Mouse (Mus musculus) liver, embryonic 18 days (tissue): ENCODE measurements around the gene Npdc1. TPM values are rescaled to one million over a fixed set of nuclear protein-coding genes. Genes with fewer than 3 reads are reported as not detected.

ENCODE experiments used
- polyA plus RNA-seq: library from polyadenylated mRNA; depleted of rRNA; stranded (reverse); fragments of >200 nt; gene quantifications from 2 replicates; pipeline ENCODE4 v1.2.3, GENCODE M21; 2012; rRNA removed

The Npdc1 gene
- 6.9 and 7.6 TPM in 2 replicates for polyA plus RNA-seq

DNA sequence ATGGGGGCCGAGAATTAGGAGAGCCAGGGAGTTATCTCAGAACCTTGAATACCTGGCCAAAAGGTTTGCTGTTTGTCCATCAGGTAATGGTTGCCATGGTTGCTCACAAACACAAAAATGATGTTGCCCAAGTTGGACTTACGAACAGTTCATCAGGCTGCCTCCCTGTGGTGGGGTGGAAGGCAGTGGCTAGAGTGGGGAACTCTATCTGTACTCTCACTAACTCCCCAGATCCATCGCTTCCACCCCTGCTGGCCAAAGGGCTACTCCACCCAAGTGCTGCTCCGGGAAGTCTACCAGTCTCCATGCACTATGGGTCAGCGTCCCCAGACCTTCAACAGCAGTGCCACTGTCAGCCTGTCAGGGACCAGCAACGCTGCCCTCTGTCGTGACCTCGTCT is at the start of gene Npdc1:
TSS of gene Npdc1 (plus strand) at position 301 of the 400 bp plus-strand sequence.

DNA sequence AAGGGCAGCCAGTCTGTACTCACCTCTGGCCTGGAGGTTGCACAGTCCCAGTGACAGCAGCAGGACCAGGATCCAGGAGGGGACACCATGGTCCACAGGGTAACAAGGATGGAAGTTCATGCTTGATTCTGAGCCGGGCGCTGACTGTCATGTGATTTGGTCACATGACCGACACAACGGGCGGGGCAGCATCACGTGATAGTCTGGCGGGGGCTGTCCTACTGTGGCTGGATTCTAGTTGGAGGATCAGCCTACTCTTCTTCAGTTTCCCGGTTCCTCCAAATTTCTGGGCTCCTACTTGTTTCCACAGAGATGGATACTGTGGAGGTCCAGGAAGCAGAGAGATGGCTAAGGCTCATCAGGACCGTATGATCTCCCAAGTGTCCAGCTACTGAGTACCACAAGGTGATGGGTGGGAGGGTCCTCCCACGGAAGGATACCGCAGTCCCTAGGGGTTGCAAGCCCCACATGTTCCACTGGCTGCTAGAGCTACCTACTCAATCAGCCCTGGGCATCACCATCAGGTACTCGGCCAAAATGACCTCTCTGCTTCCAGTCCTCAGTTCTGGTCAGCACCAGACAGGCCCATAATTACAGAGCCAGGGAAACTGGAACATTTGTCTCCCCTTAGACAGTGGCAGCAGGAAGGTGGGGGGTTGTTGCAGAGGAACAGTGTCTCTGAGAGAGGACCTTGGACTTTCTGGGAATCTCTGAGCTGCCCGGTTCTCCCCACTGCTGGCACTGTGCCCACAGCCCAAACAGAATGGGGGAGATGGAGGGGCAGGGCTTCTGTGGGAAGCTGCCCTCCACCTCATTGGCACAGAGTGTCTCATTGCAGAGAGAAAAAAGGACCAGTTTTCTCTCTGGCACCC is 42.7 kb upstream of the Npdc1 start, which contains the start of gene Dpp7:
TSS of gene Dpp7 (minus strand) at position 152 of the 872 bp plus-strand sequence.

DNA sequence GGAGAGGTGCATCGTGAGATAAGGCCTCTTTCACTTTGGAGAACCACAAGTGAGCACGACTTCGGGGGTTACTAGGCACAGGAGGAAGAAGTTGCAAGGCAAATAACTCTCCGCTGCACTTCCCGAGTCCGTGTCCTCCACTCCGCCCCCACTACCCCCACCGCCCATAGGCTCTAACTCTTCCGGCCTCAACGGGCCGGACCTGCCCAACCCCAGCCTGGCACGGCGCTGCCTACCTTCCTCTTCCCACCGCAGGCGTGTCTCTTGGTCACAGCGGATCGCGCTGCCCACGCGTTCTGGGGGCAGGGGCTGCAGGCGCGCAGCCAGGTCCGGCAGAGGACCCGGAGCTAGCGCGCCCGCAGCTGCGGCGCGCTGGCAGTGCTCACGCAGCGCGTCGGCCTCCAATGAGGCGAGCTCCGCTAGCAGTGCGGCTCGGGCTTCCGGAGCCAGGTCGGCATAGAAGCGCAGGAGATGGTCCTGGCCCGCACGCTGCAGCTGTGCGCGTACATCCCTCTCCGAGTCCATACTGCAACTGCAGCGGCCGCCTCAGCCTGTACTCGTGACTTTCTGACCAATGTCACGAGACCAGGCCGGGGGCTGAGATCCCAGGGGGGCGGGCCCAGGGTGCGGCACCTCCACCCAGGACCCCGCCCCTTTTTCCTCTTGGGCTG is 33.9 kb upstream of the Npdc1 start, which contains the start of gene Uap1l1:
TSS of gene Uap1l1 (minus strand) at position 592 of the 671 bp plus-strand sequence.

GRCm38 (mm10) chr2:25371764-25372643 is 27.1 kb upstream of the Npdc1 start, which contains the start of gene Sapcd2:
Gene Sapcd2, plus strand, starts transcription at chr2:25372321.

DNA sequence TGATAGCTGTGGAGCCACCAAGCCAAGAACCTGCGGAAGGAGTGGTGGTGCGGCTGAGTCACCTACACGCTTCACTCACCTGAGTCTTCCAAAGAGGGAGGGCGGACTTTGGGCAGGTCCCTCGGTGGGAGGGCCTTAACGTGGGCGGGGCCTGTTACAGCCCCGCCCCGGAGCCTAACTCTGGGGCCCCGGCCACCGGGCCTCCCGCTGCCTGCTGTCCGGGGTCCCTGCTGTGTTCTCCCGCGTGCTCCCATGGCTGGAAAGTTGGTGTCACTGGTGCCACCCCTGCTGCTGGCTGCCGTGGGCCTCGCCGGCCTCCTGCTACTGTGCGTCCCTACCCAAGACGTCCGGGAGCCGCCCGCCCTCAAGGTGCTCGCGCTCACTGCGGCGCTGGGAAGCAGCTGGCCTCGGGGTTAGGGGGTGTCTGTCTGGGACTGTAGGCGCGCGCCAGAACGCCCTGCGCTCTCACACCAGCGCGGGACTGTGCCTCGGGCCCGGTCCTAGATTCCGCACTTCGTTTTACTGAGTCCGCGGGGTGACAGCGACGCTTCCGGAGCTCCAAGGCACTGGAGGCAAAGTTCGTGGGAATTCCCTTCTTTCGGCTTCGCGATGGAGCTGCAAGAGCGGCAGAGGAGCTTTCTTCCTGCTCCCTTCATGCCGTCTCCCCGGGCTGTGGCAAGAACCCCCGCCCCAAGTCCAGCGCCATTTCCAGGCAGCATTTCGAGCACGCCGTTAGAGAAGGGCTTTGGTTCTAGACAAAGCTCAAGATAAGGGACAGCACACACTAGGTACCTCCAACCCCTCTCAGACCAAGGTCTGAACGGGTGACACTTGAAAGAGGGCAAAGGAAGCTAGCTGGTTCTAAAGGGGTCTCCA is 3.2 kb upstream of the Npdc1 start, which contains the start of gene Entpd2:
TSS of gene Entpd2 (plus strand) at position 154 of the 876 bp plus-strand sequence.

DNA sequence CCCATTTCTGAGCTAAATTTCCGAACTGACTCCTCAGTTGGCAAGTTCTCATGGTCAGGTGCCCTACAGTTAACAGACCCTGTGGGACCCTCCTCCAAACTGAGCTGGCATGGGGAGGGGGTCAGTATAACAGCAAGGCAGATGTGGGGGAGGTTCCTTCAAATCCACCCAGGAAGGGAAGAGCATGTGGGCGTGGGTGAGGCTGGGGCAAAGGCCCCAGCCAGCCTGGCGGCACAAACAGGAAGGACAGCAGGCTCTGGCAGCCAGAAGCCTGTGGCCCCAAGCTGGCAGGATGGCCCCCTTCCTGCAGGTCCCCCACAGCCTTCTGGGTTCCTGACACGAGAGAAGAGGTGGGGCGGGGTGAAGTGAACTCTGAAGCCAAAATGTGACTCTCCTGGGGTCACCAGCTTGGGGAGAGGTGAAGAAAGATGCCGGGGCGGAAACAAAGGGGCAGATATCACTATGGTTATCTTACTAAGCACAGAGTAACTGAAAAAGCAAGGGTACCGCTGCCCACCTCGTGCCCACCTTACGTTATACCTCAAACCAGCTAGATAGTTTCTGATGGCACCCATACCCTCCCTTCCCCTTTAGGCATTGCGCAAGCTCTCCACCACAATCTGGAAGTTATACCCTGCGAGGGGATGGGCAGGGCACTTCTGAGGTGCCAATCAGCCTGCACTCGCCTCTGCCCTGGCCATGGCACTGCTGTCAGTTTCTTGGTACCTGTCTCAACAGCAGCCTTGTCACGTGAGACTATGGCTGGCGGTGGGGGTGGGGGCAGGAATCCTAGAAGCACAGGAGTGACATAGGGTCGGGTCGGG is 23.6 kb downstream of the Npdc1 start, which contains the start of gene Fut7:
TSS of gene Fut7 (plus strand) at position 681 of the 824 bp plus-strand sequence.

DNA sequence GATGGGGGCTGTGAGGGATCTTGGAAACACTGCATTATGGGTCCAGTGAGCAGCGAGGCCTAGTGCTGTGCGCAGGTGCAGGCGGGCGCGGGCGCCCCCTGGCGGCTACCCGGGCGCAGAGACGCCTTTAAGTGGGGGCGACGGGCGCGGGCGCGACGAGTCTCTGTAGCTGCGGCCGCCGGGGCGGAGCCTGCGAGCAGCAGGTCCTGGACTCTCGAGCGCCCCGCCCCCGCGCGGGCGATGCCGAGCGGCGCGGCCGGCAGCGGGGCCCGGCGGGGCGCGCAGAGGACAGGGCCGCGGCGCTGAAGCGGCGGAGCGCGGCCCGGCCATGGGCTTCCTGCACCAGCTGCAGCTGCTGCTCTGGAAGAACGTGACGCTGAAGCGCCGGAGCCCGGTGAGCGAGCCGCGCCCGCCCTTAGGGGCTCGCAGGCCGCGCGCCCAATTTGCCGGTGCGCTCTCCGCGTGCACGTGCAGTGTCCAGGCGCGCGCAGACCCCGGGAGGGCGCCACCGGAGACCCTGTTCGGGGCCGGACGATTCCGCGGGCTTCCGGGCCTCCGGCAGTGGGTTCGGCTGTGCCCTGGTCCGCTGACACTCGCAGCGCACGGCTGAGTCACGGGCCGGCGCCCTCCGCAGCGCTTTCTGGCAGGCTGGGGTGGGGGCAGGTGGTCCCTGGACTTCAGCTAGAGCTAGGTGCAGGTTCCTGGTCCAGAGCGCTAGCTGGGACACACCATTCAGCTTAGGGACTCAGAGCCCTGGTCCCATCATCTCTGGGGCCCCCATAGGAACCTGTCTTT is 29.5 kb downstream of the Npdc1 start, which contains the start of gene Abca2:
TSS of gene Abca2 (plus strand) at position 262 of the 795 bp plus-strand sequence.

GRCm38 (mm10) chr2:25456205-25456953 is 57.2 kb downstream of the Npdc1 start, which contains the start of gene Clic3:
Gene Clic3, plus strand, starts transcription at chr2:25456838.

Other genes with a start within 250 kb of the Npdc1 start
- 2.5 and 3.5 TPM in 2 replicates for gene Nrarp, start 218.6 kb upstream of the Npdc1 start, polyA plus RNA-seq
- gene Tor4a, start 202.5 kb upstream of the Npdc1 start, polyA plus RNA-seq = 6.2 and 6.6 TPM in 2 replicates
- gene Nelfb, start 187.9 kb upstream of the Npdc1 start, polyA plus RNA-seq = 17.8 and 19.8 TPM in 2 replicates
- gene Stpg3, start 184.7 kb upstream of the Npdc1 start, polyA plus RNA-seq = not detected in 2 replicates
- not detected in 2 replicates for gene Fam166a, start 180.6 kb upstream of the Npdc1 start, polyA plus RNA-seq
- 344 and 395 TPM in 2 replicates for gene Tubb4b, start 174.6 kb upstream of the Npdc1 start, polyA plus RNA-seq
- 0.05 TPM in 1 of 2 replicates, not detected in the other for gene Slc34a3, start 165.0 kb upstream of the Npdc1 start, polyA plus RNA-seq
- 0.02 TPM in 1 of 2 replicates, not detected in the other for gene Rnf224, start 162.6 kb upstream of the Npdc1 start, polyA plus RNA-seq
- 0.78 TPM in 2 replicates for gene Rnf208, start 157.1 kb upstream of the Npdc1 start, polyA plus RNA-seq
- not detected in 2 replicates for gene Cysrt1, start 156.9 kb upstream of the Npdc1 start, polyA plus RNA-seq
- gene AL732309.1, start 152.5 kb upstream of the Npdc1 start, polyA plus RNA-seq = 4.5 and 4.6 TPM in 2 replicates
- gene Tmem203, start 143.9 kb upstream of the Npdc1 start, polyA plus RNA-seq = 12.7 and 14.9 TPM in 2 replicates
- gene Tprn, start 136.7 kb upstream of the Npdc1 start, polyA plus RNA-seq = 2.4 and 3.4 TPM in 2 replicates
- 48.3 and 51.8 TPM in 2 replicates for gene Ssna1, start 126.9 kb upstream of the Npdc1 start, polyA plus RNA-seq
- gene Anapc2, start 126.9 kb upstream of the Npdc1 start, polyA plus RNA-seq = 19.6 and 21.3 TPM in 2 replicates
- gene Tmem210, start 111.2 kb upstream of the Npdc1 start, polyA plus RNA-seq = not detected in 2 replicates
- gene Lrrc26, start 109.4 kb upstream of the Npdc1 start, polyA plus RNA-seq = 0.05 TPM in 1 of 2 replicates, not detected in the other
- gene Grin1, start 80.2 kb upstream of the Npdc1 start, polyA plus RNA-seq = 0.01 TPM in 1 of 2 replicates, not detected in the other
- 5.0 and 5.1 TPM in 2 replicates for gene Man1b1, start 67.0 kb upstream of the Npdc1 start, polyA plus RNA-seq
- 16.5 and 17.1 TPM in 2 replicates for gene Dpp7, start 43.0 kb upstream of the Npdc1 start, polyA plus RNA-seq
- gene Uap1l1, start 33.7 kb upstream of the Npdc1 start, polyA plus RNA-seq = 7.3 and 8.2 TPM in 2 replicates
- 8.4 and 10.1 TPM in 2 replicates for gene Sapcd2, start 27.0 kb upstream of the Npdc1 start, polyA plus RNA-seq
- 6.0 and 7.2 TPM in 2 replicates for gene Entpd2, start 3.5 kb upstream of the Npdc1 start, polyA plus RNA-seq
- 0.87 and 0.96 TPM in 2 replicates for gene Fut7, start 23.9 kb downstream of the Npdc1 start, polyA plus RNA-seq
- 2.1 and 2.4 TPM in 2 replicates for gene Abca2, start 29.4 kb downstream of the Npdc1 start, polyA plus RNA-seq
- 1.8 and 2.3 TPM in 2 replicates for gene Clic3, start 57.5 kb downstream of the Npdc1 start, polyA plus RNA-seq
- gene Paxx, start 61.7 kb downstream of the Npdc1 start, polyA plus RNA-seq = 12.5 and 13.0 TPM in 2 replicates
- gene Ptgds, start 70.7 kb downstream of the Npdc1 start, polyA plus RNA-seq = 0.68 and 0.72 TPM in 2 replicates
- gene Lcn12, start 94.6 kb downstream of the Npdc1 start, polyA plus RNA-seq = not detected in 2 replicates
- gene Fbxw5, start 101.4 kb downstream of the Npdc1 start, polyA plus RNA-seq = 4.7 and 5.0 TPM in 2 replicates
- 91.0 TPM in 2 replicates for gene C8g, start 102.4 kb downstream of the Npdc1 start, polyA plus RNA-seq
- 5.9 and 6.6 TPM in 2 replicates for gene Traf2, start 147.6 kb downstream of the Npdc1 start, polyA plus RNA-seq
- gene Edf1, start 158.5 kb downstream of the Npdc1 start, polyA plus RNA-seq = 102 and 106 TPM in 2 replicates
- 0.99 and 2.5 TPM in 2 replicates for gene Mamdc4, start 175.5 kb downstream of the Npdc1 start, polyA plus RNA-seq
- 33.1 and 38.3 TPM in 2 replicates for gene Phpt1, start 175.9 kb downstream of the Npdc1 start, polyA plus RNA-seq
- gene Ajm1, start 182.4 kb downstream of the Npdc1 start, polyA plus RNA-seq = 0.05 and 0.13 TPM in 2 replicates
- gene Rabl6, start 209.2 kb downstream of the Npdc1 start, polyA plus RNA-seq = 17.2 and 22.1 TPM in 2 replicates
- gene Ccdc183, start 218.3 kb downstream of the Npdc1 start, polyA plus RNA-seq = not detected in 2 replicates
- 23.0 and 24.3 TPM in 2 replicates for gene Tmem141, start 222.7 kb downstream of the Npdc1 start, polyA plus RNA-seq
- gene Fcna, start 228.7 kb downstream of the Npdc1 start, polyA plus RNA-seq = 84.3 and 88.2 TPM in 2 replicates